Mouse (Mus musculus): Measurements from ENCODE around the gene St6galnac3. TPM values are rescaled to one million over a fixed set of nuclear protein-coding genes. Genes with fewer than 3 reads are reported as not detected.

Gene St6galnac3
- polyA plus RNA-seq, 1 experiment: not detected

- Histone ChIP-seq H3K36me3 (ENCODE audit: control insufficient read depth, insufficient read depth) (no peaks in the 10 kb centered on the region), H3K27me3 (ENCODE audit: control insufficient read depth, insufficient read depth, insufficient read length) (no peaks in the 10 kb centered on the region), H3K79me2 (ENCODE audit: control insufficient read depth, insufficient read depth) (no peaks in the 10 kb centered on the region), H3K4me3 (ENCODE audit: insufficient read depth, poor library complexity, severe bottlenecking) (no peak overlapping the region), H3K79me3 (ENCODE audit: low read depth) (no peaks in the 10 kb centered on the region), H3ac (ENCODE audit: control insufficient read depth, insufficient read length, low read depth) (no peak overlapping the region)
- TF ChIP-seq CTCF (IDR thresholded peaks at IDR 0.05; ENCODE audit: control insufficient read depth, insufficient read depth, insufficient read length): no peak
- no peak for TF ChIP-seq MAX (IDR thresholded peaks at IDR 0.05)
These were observed 359.8 kb downstream of the St6galnac3 start for GRCm38 (mm10) chr3:153365057-153365755.

- Histone ChIP-seq H3K4me3 (ENCODE audit: insufficient read depth, poor library complexity, severe bottlenecking) (no peak overlapping the region), H3ac (ENCODE audit: control insufficient read depth, insufficient read length, low read depth) (no peak overlapping the region)
These were observed 360.6 kb downstream of the St6galnac3 start for GRCm38 (mm10) chr3:153364366-153364765.

GRCm38 (mm10) chr3:153359966-153360365 is 365.0 kb downstream of the St6galnac3 start:
- H3K4me3 ChIP-seq (ENCODE audit: insufficient read depth, poor library complexity, severe bottlenecking): no peak overlapping the region
- no peaks in the 10 kb centered on the region for H3K79me3 ChIP-seq (ENCODE audit: low read depth)
- H3K36me3 ChIP-seq (ENCODE audit: control insufficient read depth, insufficient read depth): no peaks in the 10 kb centered on the region
- TF ChIP-seq MYOG (IDR thresholded peaks at IDR 0.05; ENCODE audit: control insufficient read depth, extremely low read depth, insufficient read length): no peak
- TF ChIP-seq MYOD1 (IDR thresholded peaks at IDR 0.05; ENCODE audit: control insufficient read depth, insufficient read length, low read depth): no peak
- TF ChIP-seq CTCF (IDR thresholded peaks at IDR 0.05; ENCODE audit: control insufficient read depth, insufficient read depth, insufficient read length): no peak
- no peak for TF ChIP-seq MAX (IDR thresholded peaks at IDR 0.05)
- no peak for TF ChIP-seq FOSL1 (IDR thresholded peaks at IDR 0.05; ENCODE audit: insufficient read depth, low read length, poor library complexity, severe bottlenecking)
- no peak for TF ChIP-seq USF1 (IDR thresholded peaks at IDR 0.05; ENCODE audit: low read depth)
- no peak for TF ChIP-seq CEBPB (IDR thresholded peaks at IDR 0.05; ENCODE audit: low read depth)
- no peaks in the 10 kb centered on the region for H3K27me3 ChIP-seq (ENCODE audit: control insufficient read depth, insufficient read depth, insufficient read length)
- H3ac ChIP-seq (ENCODE audit: control insufficient read depth, insufficient read length, low read depth): no peak overlapping the region
- H3K79me2 ChIP-seq (ENCODE audit: control insufficient read depth, insufficient read depth): no peaks in the 10 kb centered on the region

More at GRCm38 (mm10) chr3:153364366-153364765, 360.6 kb downstream of the St6galnac3 start:
- Histone ChIP-seq H3K79me3 (ENCODE audit: low read depth) (no peaks in the 10 kb centered on the region), H3K36me3 (ENCODE audit: control insufficient read depth, insufficient read depth) (no peaks in the 10 kb centered on the region), H3K79me2 (ENCODE audit: control insufficient read depth, insufficient read depth) (no peaks in the 10 kb centered on the region), H3K27me3 (ENCODE audit: control insufficient read depth, insufficient read depth, insufficient read length) (no peaks in the 10 kb centered on the region)
- TF ChIP-seq MYOD1 (IDR thresholded peaks at IDR 0.05; ENCODE audit: control insufficient read depth, insufficient read length, low read depth): no peak
- TF ChIP-seq USF1 (IDR thresholded peaks at IDR 0.05; ENCODE audit: low read depth): no peak
- TF ChIP-seq CTCF (IDR thresholded peaks at IDR 0.05; ENCODE audit: control insufficient read depth, insufficient read depth, insufficient read length): no peak
- TF ChIP-seq MAX (IDR thresholded peaks at IDR 0.05): no peak
- no peak for TF ChIP-seq MYOG (IDR thresholded peaks at IDR 0.05; ENCODE audit: control insufficient read depth, extremely low read depth, insufficient read length)
- no peak for TF ChIP-seq FOSL1 (IDR thresholded peaks at IDR 0.05; ENCODE audit: insufficient read depth, low read length, poor library complexity, severe bottlenecking)

GRCm38 (mm10) chr3:153356071-153356470 is 368.9 kb downstream of the St6galnac3 start:
- no peak for TF ChIP-seq CEBPB (IDR thresholded peaks at IDR 0.05; ENCODE audit: low read depth)
- no peak for TF ChIP-seq USF1 (IDR thresholded peaks at IDR 0.05; ENCODE audit: low read depth)
- TF ChIP-seq MYOD1 (IDR thresholded peaks at IDR 0.05; ENCODE audit: control insufficient read depth, insufficient read length, low read depth): no peak
- TF ChIP-seq MYOG (IDR thresholded peaks at IDR 0.05; ENCODE audit: control insufficient read depth, extremely low read depth, insufficient read length): no peak
- TF ChIP-seq FOSL1 (IDR thresholded peaks at IDR 0.05; ENCODE audit: insufficient read depth, low read length, poor library complexity, severe bottlenecking): no peak
- TF ChIP-seq CTCF (IDR thresholded peaks at IDR 0.05; ENCODE audit: control insufficient read depth, insufficient read depth, insufficient read length): no peak
- no peak for TF ChIP-seq MAX (IDR thresholded peaks at IDR 0.05)
- no peak overlapping the region for H3K4me3 ChIP-seq (ENCODE audit: insufficient read depth, poor library complexity, severe bottlenecking)
- H3ac ChIP-seq (ENCODE audit: control insufficient read depth, insufficient read length, low read depth): no peak overlapping the region
- no peaks in the 10 kb centered on the region for H3K27me3 ChIP-seq (ENCODE audit: control insufficient read depth, insufficient read depth, insufficient read length)
- H3K79me2 ChIP-seq (ENCODE audit: control insufficient read depth, insufficient read depth): no peaks in the 10 kb centered on the region
- no peaks in the 10 kb centered on the region for H3K36me3 ChIP-seq (ENCODE audit: control insufficient read depth, insufficient read depth)
- no peaks in the 10 kb centered on the region for H3K79me3 ChIP-seq (ENCODE audit: low read depth)

GRCm38 (mm10) chr3:153354988-153355297 is 370.0 kb downstream of the St6galnac3 start:
- Histone ChIP-seq H3K36me3 (ENCODE audit: control insufficient read depth, insufficient read depth) (no peaks in the 10 kb centered on the region), H3ac (ENCODE audit: control insufficient read depth, insufficient read length, low read depth) (no peak overlapping the region), H3K79me3 (ENCODE audit: low read depth) (no peaks in the 10 kb centered on the region), H3K79me2 (ENCODE audit: control insufficient read depth, insufficient read depth) (no peaks in the 10 kb centered on the region), H3K4me3 (ENCODE audit: insufficient read depth, poor library complexity, severe bottlenecking) (no peak overlapping the region), H3K27me3 (ENCODE audit: control insufficient read depth, insufficient read depth, insufficient read length) (no peaks in the 10 kb centered on the region)
- TF ChIP-seq MYOG (IDR thresholded peaks at IDR 0.05; ENCODE audit: control insufficient read depth, extremely low read depth, insufficient read length): no peak
- TF ChIP-seq CEBPB (IDR thresholded peaks at IDR 0.05; ENCODE audit: low read depth): no peak
- no peak for TF ChIP-seq USF1 (IDR thresholded peaks at IDR 0.05; ENCODE audit: low read depth)
- no peak for TF ChIP-seq CTCF (IDR thresholded peaks at IDR 0.05; ENCODE audit: control insufficient read depth, insufficient read depth, insufficient read length)
- TF ChIP-seq MYOD1 (IDR thresholded peaks at IDR 0.05; ENCODE audit: control insufficient read depth, insufficient read length, low read depth): no peak
- no peak for TF ChIP-seq FOSL1 (IDR thresholded peaks at IDR 0.05; ENCODE audit: insufficient read depth, low read length, poor library complexity, severe bottlenecking)
- no peak for TF ChIP-seq MAX (IDR thresholded peaks at IDR 0.05)
